ENCODE assay signal across 8 mouse cellular contexts in genomic region chr15:27325847-27326548, GRCm38 (mm10).
DNase-seq lines count a peak whose midpoint lies in the region; ATAC-seq and TF ChIP-seq lines count a peak whose summit lies in the region.

No protein-coding gene starts in this region.

- no peaks in the 10 kb centered on the region for H3K27me3 ChIP-seq in embryonic facial prominence, embryonic 12.5 days
- H3K27me3 ChIP-seq in heart, adult 2 months (ENCODE audit: control insufficient read depth, insufficient read depth, low read length), result no peaks in the 10 kb centered on the region
- peaks cover 4% of the 10 kb centered on the region for H3K27me3 ChIP-seq in limb, embryonic 13.5 days
- H3K27me3 ChIP-seq in midbrain, postnatal 0 days (ENCODE audit: insufficient read depth, low read length), result no peaks in the 10 kb centered on the region

- peak; percentile 65 for DNase-seq in A20 (ENCODE audit: low read depth, low spot score)
- peak; percentile 72 for DNase-seq in adrenal gland, postnatal 14 days
- peak; percentile 57 to 63 for DNase-seq in heart, adult 2 months
- DNase-seq in kidney, adult 9 months, result peak; percentile 70
- DNase-seq in midbrain, postnatal 0 days (ENCODE audit: low spot score), result peak; percentile 88
- DNase-seq in spleen, postnatal 4 days (ENCODE audit: low spot score in 2 of 2), result peak; percentile 46 to 70

- H3K4me2 ChIP-seq in embryonic facial prominence, embryonic 12.5 days (replicated peaks), result no peak overlapping the region
- H3K4me2 ChIP-seq in limb, embryonic 13.5 days (replicated peaks), result no peak overlapping the region
- peak overlapping the region; percentile 15; the same call in 1 of the 2 replicates for H3K4me2 ChIP-seq in midbrain, postnatal 0 days (ENCODE audit: low read depth, low read length, poor library complexity, severe bottlenecking)

- no peak overlapping the region for H3K9ac ChIP-seq in embryonic facial prominence, embryonic 12.5 days
- H3K9ac ChIP-seq in heart, adult 2 months (ENCODE audit: low read depth, low read length), result no peak overlapping the region
- H3K9ac ChIP-seq in limb, embryonic 13.5 days, result no peak overlapping the region
- no peak overlapping the region for H3K9ac ChIP-seq in midbrain, postnatal 0 days (replicated peaks; ENCODE audit: low read length, poor library complexity, severe bottlenecking)

- TF ChIP-seq EP300 in heart, adult 2 months (IDR thresholded peaks at IDR 0.05; ENCODE audit: insufficient read depth, low read depth, low read length), result peak; percentile 83; the same call in 1 of the 2 replicates

- H3K9me3 ChIP-seq in embryonic facial prominence, embryonic 12.5 days, result no peaks in the 10 kb centered on the region
- no peaks in the 10 kb centered on the region for H3K9me3 ChIP-seq in limb, embryonic 13.5 days
- no peaks in the 10 kb centered on the region for H3K9me3 ChIP-seq in midbrain, postnatal 0 days (ENCODE audit: low read length)

- H3K4me1 ChIP-seq in embryonic facial prominence, embryonic 12.5 days, result no peaks in the 10 kb centered on the region
- peaks cover 1% of the 10 kb centered on the region for H3K4me1 ChIP-seq in heart, adult 2 months (ENCODE audit: control insufficient read depth, insufficient read depth, low read length)
- H3K4me1 ChIP-seq in limb, embryonic 13.5 days, result peaks cover 6% of the 10 kb centered on the region
- H3K4me1 ChIP-seq in midbrain, postnatal 0 days (ENCODE audit: insufficient read depth, low read length), result no peaks in the 10 kb centered on the region

- no peaks in the 10 kb centered on the region for H3K36me3 ChIP-seq in embryonic facial prominence, embryonic 12.5 days
- no peaks in the 10 kb centered on the region for H3K36me3 ChIP-seq in heart, adult 2 months (ENCODE audit: control insufficient read depth, insufficient read depth, low read length)
- no peaks in the 10 kb centered on the region for H3K36me3 ChIP-seq in limb, embryonic 13.5 days
- no peaks in the 10 kb centered on the region for H3K36me3 ChIP-seq in midbrain, postnatal 0 days (ENCODE audit: insufficient read depth, low read length)

- 0 out of 2 replicates have a peak, but pooled peaks have one; percentile 60 for ATAC-seq in embryonic facial prominence, embryonic 12.5 days (ENCODE audit: insufficient number of reproducible peaks, insufficient read depth, low FRiP score, low TSS enrichment)
- ATAC-seq in limb, embryonic 13.5 days (ENCODE audit: low FRiP score, low read depth), result peak; percentile 77
- ATAC-seq in midbrain, postnatal 0 days (ENCODE audit: low FRiP score), result peak; percentile 88

- no peaks in the 10 kb centered on the region for H3K79me2 ChIP-seq in heart, adult 2 months (replicated peaks; ENCODE audit: control insufficient read depth, insufficient read depth, low read length)

- no peak overlapping the region for H3K27ac ChIP-seq in embryonic facial prominence, embryonic 12.5 days
- peak overlapping the region; percentile 45 for H3K27ac ChIP-seq in heart, adult 2 months
- no peak overlapping the region for H3K27ac ChIP-seq in limb, embryonic 13.5 days
- H3K27ac ChIP-seq in midbrain, postnatal 0 days (ENCODE audit: low read depth, low read length), result no peak overlapping the region

- TF ChIP-seq CTCF in heart, adult 2 months (IDR thresholded peaks at IDR 0.05), result peak; percentile 95
- peak; percentile 95 for TF ChIP-seq CTCF in midbrain, postnatal 0 days (IDR thresholded peaks at IDR 0.05)

- no peak for TF ChIP-seq POLR2A in heart, adult 2 months (IDR thresholded peaks at IDR 0.05; ENCODE audit: insufficient read depth, low read depth, low read length)

- no peak overlapping the region for H3K4me3 ChIP-seq in embryonic facial prominence, embryonic 12.5 days
- H3K4me3 ChIP-seq in heart, adult 2 months, result no peak overlapping the region
- no peak overlapping the region for H3K4me3 ChIP-seq in limb, embryonic 13.5 days
- no peak overlapping the region for H3K4me3 ChIP-seq in midbrain, postnatal 0 days (ENCODE audit: low read depth, low read length)

- intact Hi-C loops in heart, adult 2 months (cut with DNase I), result loop anchor here (1.0 to 10.0 kb wide), 4 partner anchors 141 to 389 kb away; partner anchors contain the start of gene Ank

- 24% methylated on average over 15 of the region's 15 CpGs for WGBS in embryonic facial prominence, embryonic 12.5 days
- WGBS in heart, adult 2 months, result 24% methylated on average over 15 of the region's 15 CpGs
- 29% methylated on average over 15 of the region's 15 CpGs for WGBS in limb, embryonic 13.5 days
- 16% methylated on average over 15 of the region's 15 CpGs for WGBS in midbrain, postnatal 0 days
